Comparison of ENCODE assay signal across 9 mouse cellular contexts in genomic region chr4:137164933-137165332, GRCm38 (mm10).
DNase-seq lines count a peak whose midpoint lies in the region; ATAC-seq and TF ChIP-seq lines count a peak whose summit lies in the region.
"Had no signal": no experiment of that assay in that cellular context is flagged by ENCODE, and none has a peak within 500 bp of the region (broad histone marks: within the 10 kb centered on the region; RNA-seq: fewer than 3 reads in every experiment).

No protein-coding gene starts in this region.

- no peak overlapping the region for H3K27ac ChIP-seq in cortical plate, adult 2 months (ENCODE audit: insufficient read depth, low read length)
- no peak overlapping the region for H3K27ac ChIP-seq in intestine, embryonic 14.5 days (ENCODE audit: low read depth)
- no peak overlapping the region for H3K27ac ChIP-seq in liver, postnatal 0 days (ENCODE audit: low read depth)

- peak; percentile 81 for ATAC-seq in intestine, embryonic 14.5 days (replicated peaks; ENCODE audit: low FRiP score, low TSS enrichment, low read depth)
- peak; percentile 70 for ATAC-seq in liver, postnatal 0 days
- ATAC-seq in megakaryocyte-erythroid progenitor cell, adult 5-6 weeks (replicated peaks; ENCODE audit: low FRiP score, low TSS enrichment, poor library complexity, severe bottlenecking), result no peak

- TF ChIP-seq CTCF in cortical plate, adult 2 months (IDR thresholded peaks at IDR 0.05; ENCODE audit: extremely low read depth, insufficient read depth, low read length), result no peak
- TF ChIP-seq CTCF in liver, postnatal 0 days (IDR thresholded peaks at IDR 0.05; ENCODE audit: low read depth), result no peak

- H3K4me3 ChIP-seq in cortical plate, adult 2 months (ENCODE audit: insufficient read depth, low read length), result peak overlapping the region; percentile 26
- H3K4me3 ChIP-seq in intestine, embryonic 14.5 days (ENCODE audit: low read depth, low read length), result peak overlapping the region; percentile 12
- H3K4me3 ChIP-seq in liver, postnatal 0 days (ENCODE audit: low read depth, low read length), result peak overlapping the region; percentile 31; the same call in 1 of the 2 replicates
- H3K4me3 ChIP-seq: myocyte had no signal

- no peak for TF ChIP-seq EP300 in liver, postnatal 0 days (IDR thresholded peaks at IDR 0.05; ENCODE audit: low read depth)

- peak overlapping the region; percentile 34 for H3K4me2 ChIP-seq in intestine, embryonic 14.5 days (ENCODE audit: low read length)
- H3K4me2 ChIP-seq in liver, postnatal 0 days (ENCODE audit: low read depth, low read length), result peak overlapping the region; percentile 69

- no peaks in the 10 kb centered on the region for H3K27me3 ChIP-seq in intestine, embryonic 14.5 days (replicated peaks; ENCODE audit: control insufficient read depth, insufficient read depth, low read length)
- H3K27me3 ChIP-seq in liver, postnatal 0 days (ENCODE audit: insufficient read depth, low read length), result peaks cover 8% of the 10 kb centered on the region; the same call in 1 of the 2 replicates

- 32% methylated on average over 9 of the region's 9 CpGs for WGBS in intestine, embryonic 14.5 days
- WGBS in liver, postnatal 0 days (ENCODE audit: insufficient replicate concordance), result 28% methylated on average over 9 of the region's 9 CpGs

- no peaks in the 10 kb centered on the region for H3K4me1 ChIP-seq in cortical plate, adult 2 months (ENCODE audit: control insufficient read depth, insufficient read depth, low read length)
- no peaks in the 10 kb centered on the region for H3K4me1 ChIP-seq in intestine, embryonic 14.5 days (replicated peaks; ENCODE audit: control insufficient read depth, insufficient read depth, low read length)
- no peaks in the 10 kb centered on the region; the same call in 1 of the 2 replicates for H3K4me1 ChIP-seq in liver, postnatal 0 days (ENCODE audit: insufficient read depth)

- no peak overlapping the region for H3K9ac ChIP-seq in intestine, embryonic 14.5 days (ENCODE audit: low read length)
- peak overlapping the region; percentile 26; the same call in 1 of the 2 replicates for H3K9ac ChIP-seq in liver, postnatal 0 days (replicated peaks)

- H3K36me3 ChIP-seq in intestine, embryonic 14.5 days (ENCODE audit: control insufficient read depth, insufficient read depth, low read length), result no peaks in the 10 kb centered on the region
- no peaks in the 10 kb centered on the region for H3K36me3 ChIP-seq in liver, postnatal 0 days (replicated peaks; ENCODE audit: insufficient read depth, low read length)

- TF ChIP-seq POLR2A in cortical plate, adult 2 months (IDR thresholded peaks at IDR 0.05; ENCODE audit: extremely low read depth, insufficient read depth, low read length), result no peak

- H3K9me3 ChIP-seq in intestine, embryonic 14.5 days (ENCODE audit: control insufficient read depth, low read length), result no peaks in the 10 kb centered on the region
- no peaks in the 10 kb centered on the region for H3K9me3 ChIP-seq in liver, postnatal 0 days (ENCODE audit: low read length)

- DNase-seq in CD4-positive helper T cell, adult 2 months (ENCODE audit: low read depth, low spot score), result peak; percentile 6
- DNase-seq in intestine, embryonic 14.5 days (ENCODE audit: low spot score), result no peak
- DNase-seq in liver, postnatal 0 days, result no peak
- peak; percentile 39 to 52 for DNase-seq in urinary bladder, postnatal 36 days (ENCODE audit: low spot score in 2 of 2)
- no peak for DNase-seq in thymus, postnatal 4 days
- DNase-seq in right cerebral cortex, adult 2 months (ENCODE audit: low spot score in 2 of 2), result no peak

Comparison
In these comparisons a context has a peak if more than half of its experiments do, and no peak if none do; other contexts are left out.
1. DNase-seq: peak in CD4-positive helper T cell, adult 2 months (single experiment) and urinary bladder, postnatal 36 days (2 of 2); none in intestine, embryonic 14.5 days (single experiment), liver, postnatal 0 days (single experiment), thymus, postnatal 4 days (single experiment) and right cerebral cortex, adult 2 months (0 of 2).
2. Peak in every context shown above with its lines, with median percentiles within 50 percentile points of each other: H3K4me3 ChIP-seq.